Mouse (Mus musculus) thymus, adult 2 months (tissue): ENCODE measurements around the gene Ak7. TPM values are rescaled to one million over a fixed set of nuclear protein-coding genes. Genes with fewer than 3 reads are reported as not detected.

ENCODE experiments used
- DNase-seq: peaks from one replicate; pipeline ENCODE4 v3.0.0; 2021
- H3K27ac ChIP-seq: fragments of 200-500 bp; 2 replicates; pipeline ENCODE4 v1.5.1; 2012; ENCODE audit warnings: low read length, control low read depth; ENCODE audit not compliant: control insufficient read depth, insufficient read depth
- H3K27me3 ChIP-seq: fragments of 200-500 bp; 2 replicates; pipeline ENCODE4 v1.6.1; 2012; ENCODE audit warnings: mild to moderate bottlenecking, low read length, moderate library complexity, mixed read lengths; ENCODE audit not compliant: control insufficient read depth, insufficient read depth
- H3K36me3 ChIP-seq: fragments of 200-500 bp; 2 replicates; pipeline ENCODE4 v1.6.1; 2012; ENCODE audit warnings: mild to moderate bottlenecking, low read length, moderate library complexity; ENCODE audit not compliant: control insufficient read depth, insufficient read depth
- H3K4me1 ChIP-seq: fragments of 200-500 bp; replicated peaks from 2 replicates; pipeline ENCODE4 v1.6.1; 2012; ENCODE audit warnings: low read length; ENCODE audit not compliant: control insufficient read depth, insufficient read depth
- H3K4me3 ChIP-seq: fragments of 200-500 bp; 2 replicates; pipeline ENCODE4 v1.5.1; 2012; ENCODE audit warnings: mild to moderate bottlenecking, low read length, control low read depth, moderate library complexity; ENCODE audit not compliant: control insufficient read depth, insufficient read depth
- CTCF ChIP-seq: fragments of 200-500 bp; IDR thresholded peaks from 2 replicates; pipeline ENCODE4 v1.5.1; 2012; ENCODE audit warnings: mild to moderate bottlenecking, control low read depth, low read length, moderate library complexity, borderline replicate concordance; ENCODE audit not compliant: control insufficient read depth, poor library complexity, insufficient read depth; ENCODE audit errors: extremely low read depth
- POLR2A ChIP-seq: fragments of 200-500 bp; IDR thresholded peaks from 2 replicates; pipeline ENCODE4 v1.6.1; 2012; ENCODE audit warnings: mild to moderate bottlenecking, low read length, control low read depth, moderate library complexity; ENCODE audit not compliant: control insufficient read depth, poor library complexity, insufficient read depth; ENCODE audit errors: extremely low read depth
- WGBS: fragments of 180-500 bp; shearing (Covaris S2); methylation state at CpG from one replicate; pipeline ENCODE4 v1.1.7; 2018; 5-methylcytosine and 5-hydroxymethylcytosine counted together
- polyA plus RNA-seq: library from polyadenylated mRNA; depleted of rRNA; stranded (reverse); fragments of >200 nt; gene quantifications from 2 replicates; pipeline ENCODE4 v1.2.3, GENCODE M21; 2012

Ak7 gene
- polyA plus RNA-seq, 1 experiment = 0.20 TPM

DNA sequence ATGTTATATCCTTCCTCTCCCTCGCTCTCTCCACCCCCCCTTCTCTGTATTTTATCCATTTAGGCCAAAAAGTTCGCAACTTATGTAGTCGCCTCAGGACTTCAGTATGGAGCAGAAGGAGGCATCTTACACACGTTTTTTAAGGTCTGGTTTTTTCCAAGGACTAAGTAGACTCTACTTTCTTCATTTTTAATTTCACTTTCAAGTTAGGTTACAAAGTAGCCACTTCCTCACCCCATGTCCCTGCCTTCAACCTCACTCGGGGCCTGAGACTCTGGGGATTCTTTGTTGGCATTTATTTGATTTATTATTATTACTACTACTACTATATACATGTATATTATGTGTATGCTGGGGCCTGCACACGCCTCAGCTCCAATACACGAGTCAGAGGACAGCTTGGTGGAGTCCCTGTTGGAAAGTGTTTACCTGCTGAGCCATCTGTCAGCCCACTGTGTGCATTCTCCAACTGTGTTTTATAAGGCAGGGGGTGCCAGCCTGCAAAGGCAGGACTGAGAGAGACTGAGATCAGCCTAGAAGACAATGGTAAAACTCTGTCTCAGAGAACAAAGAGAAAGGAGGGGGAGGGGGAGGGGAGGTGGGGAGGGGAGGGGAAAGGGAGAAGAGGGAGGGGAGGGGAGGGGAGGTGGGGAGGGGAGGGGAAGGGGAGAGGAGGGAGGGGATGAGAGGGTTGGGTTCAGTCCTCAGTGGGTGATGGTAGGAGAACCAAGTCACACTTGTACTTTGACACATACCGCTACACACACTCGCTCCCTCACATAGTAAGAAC, 27.8 kb downstream of the Ak7 start:
- Histone ChIP-seq H3K4me1 (no peaks in the 10 kb centered on the region; the same call in 1 of the 2 replicates), H3K4me3 (no peak overlapping the region), H3K27me3 (no peaks in the 10 kb centered on the region), H3K27ac (no peak overlapping the region), H3K36me3 (no peaks in the 10 kb centered on the region)
- WGBS = 50% methylated on average over 9 of the region's 9 CpGs
- TF ChIP-seq POLR2A (no peak), CTCF (no peak)
- DNase-seq = no peak

DNA sequence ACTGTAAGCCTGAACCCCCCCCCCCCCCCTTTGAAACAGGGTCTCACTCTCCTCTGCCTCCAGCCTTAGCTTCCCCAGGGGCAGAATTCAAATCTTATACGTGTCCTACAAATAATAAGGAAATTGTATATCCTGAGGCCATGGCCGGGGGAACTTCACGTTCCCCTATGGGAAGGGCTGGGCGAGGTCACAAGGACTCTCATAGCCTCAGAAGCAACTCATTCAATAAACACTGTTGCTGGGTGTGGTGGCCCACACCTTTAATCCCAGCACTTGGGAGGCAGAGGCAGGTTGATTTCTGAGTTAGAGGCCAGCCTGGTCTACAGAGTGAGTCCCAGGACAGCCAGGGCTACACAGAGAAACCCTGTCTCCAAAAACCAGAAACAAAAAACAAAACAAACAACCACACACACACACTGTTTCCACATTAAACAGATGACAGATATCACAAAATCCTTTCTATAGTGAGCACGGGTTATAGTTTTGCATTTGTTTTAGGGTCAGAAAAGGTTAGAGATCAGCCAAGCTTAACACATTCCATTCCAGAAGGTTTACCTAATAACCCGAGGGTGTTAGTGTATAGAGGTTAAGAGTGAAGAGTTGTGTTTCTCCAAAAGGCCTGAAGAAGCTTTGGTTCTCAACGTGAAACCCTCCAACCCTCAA, 29.6 kb downstream of the Ak7 start:
- H3K27ac ChIP-seq = no peak overlapping the region
- WGBS = 83% methylated on average over 7 of the region's 7 CpGs
- H3K27me3 ChIP-seq = no peaks in the 10 kb centered on the region
- no peak for TF ChIP-seq CTCF
- TF ChIP-seq POLR2A = no peak
- H3K36me3 ChIP-seq = no peaks in the 10 kb centered on the region
- no peak overlapping the region for H3K4me3 ChIP-seq
- no peak for DNase-seq
- no peaks in the 10 kb centered on the region; the same call in 1 of the 2 replicates for H3K4me1 ChIP-seq

DNA sequence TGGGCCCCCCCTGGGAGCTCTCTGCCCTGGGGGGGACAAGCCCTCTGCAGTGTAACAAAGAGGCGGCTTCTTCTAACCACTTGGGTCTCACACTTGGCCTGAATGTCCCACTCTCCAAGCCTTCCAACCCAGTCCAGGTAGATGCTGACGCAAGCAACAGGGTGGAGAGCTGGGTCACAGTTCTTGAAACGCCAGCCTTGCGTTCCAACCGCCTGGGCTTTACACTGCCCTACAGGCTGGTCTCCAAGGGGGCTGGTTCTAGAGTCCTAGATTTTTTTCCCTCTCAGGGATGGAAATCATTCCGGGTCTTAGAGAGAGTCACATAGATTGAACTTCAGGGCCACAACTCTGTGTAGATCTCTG, 30.1 kb downstream of the Ak7 start:
- no peaks in the 10 kb centered on the region for H3K36me3 ChIP-seq
- H3K27me3 ChIP-seq = no peaks in the 10 kb centered on the region
- WGBS = 96% methylated on average over 6 of the region's 6 CpGs
- H3K4me1 ChIP-seq = no peaks in the 10 kb centered on the region; the same call in 1 of the 2 replicates
- H3K4me3 ChIP-seq = no peak overlapping the region
- no peak for TF ChIP-seq CTCF
- TF ChIP-seq POLR2A = no peak
- no peak overlapping the region for H3K27ac ChIP-seq
- no peak for DNase-seq

DNA sequence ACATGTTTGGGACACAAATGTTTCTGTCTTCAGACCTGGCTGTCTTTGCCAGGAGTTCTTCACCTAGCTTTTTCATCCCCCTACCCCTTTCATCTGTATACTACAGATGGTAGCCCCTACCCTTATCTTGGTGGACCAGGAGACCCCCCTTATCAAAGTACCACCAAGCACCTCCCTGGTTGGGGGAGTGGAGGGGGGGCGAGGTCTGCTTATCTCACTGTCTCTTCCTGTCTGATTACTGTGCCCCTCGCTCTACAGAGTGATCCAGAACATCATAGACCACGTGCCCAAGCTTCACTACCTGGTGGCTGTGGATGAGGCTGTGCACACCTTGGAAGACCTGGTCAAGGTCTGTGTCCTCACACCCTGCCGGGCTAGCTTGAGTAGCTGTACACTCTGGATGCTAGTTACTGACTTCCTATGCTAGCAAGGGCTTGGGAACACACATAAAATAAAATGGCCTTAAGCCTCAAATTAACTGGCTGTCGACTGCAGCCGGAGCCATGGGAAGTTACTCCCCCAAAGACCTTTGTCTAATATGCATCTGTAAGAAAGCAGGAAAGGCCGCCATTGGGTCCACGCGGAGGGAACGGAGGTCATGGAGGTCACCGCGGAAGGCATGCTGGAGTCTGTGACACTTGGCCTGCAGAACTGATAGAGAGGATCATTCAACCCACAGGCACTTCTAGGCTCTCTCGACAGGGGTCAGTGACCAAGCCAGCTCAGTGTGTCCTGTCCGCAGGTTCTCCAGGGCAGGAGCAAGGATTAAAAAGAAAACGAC, 32.7 kb downstream of the Ak7 start:
- DNase-seq = no peak
- TF ChIP-seq CTCF (no peak), POLR2A (no peak)
- H3K36me3 ChIP-seq = no peaks in the 10 kb centered on the region
- H3K4me1 ChIP-seq = no peaks in the 10 kb centered on the region; the same call in 1 of the 2 replicates
- 91% methylated on average over 15 of the region's 15 CpGs for WGBS
- no peaks in the 10 kb centered on the region for H3K27me3 ChIP-seq
- H3K27ac ChIP-seq = no peak overlapping the region
- H3K4me3 ChIP-seq = no peak overlapping the region

DNA sequence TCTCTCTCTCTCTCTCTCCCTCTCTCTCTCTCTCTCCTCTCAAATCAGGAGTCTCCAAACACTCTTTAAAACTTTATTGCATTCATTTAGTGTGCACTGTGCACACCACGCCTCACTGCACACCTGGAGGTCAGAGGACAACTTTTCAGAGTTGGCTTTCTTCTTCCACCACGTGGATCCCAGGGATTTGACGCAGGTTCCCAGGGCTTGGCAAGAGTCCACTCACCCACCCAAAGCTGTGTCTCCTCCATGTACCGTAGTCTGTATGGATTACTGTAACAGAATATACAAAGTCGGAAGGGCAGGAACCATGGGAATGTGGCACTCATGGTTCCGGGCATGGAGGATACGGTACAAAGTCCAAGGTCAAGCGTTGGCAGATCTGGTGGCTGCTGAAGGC, 33.9 kb downstream of the Ak7 start:
- H3K27ac ChIP-seq = no peak overlapping the region
- WGBS = 95% methylated on average over 8 of the region's 8 CpGs
- H3K27me3 ChIP-seq = no peaks in the 10 kb centered on the region
- H3K4me1 ChIP-seq = no peaks in the 10 kb centered on the region
- no peak for DNase-seq
- TF ChIP-seq POLR2A (no peak), CTCF (no peak)
- H3K4me3 ChIP-seq = no peak overlapping the region
- H3K36me3 ChIP-seq = no peaks in the 10 kb centered on the region

DNA sequence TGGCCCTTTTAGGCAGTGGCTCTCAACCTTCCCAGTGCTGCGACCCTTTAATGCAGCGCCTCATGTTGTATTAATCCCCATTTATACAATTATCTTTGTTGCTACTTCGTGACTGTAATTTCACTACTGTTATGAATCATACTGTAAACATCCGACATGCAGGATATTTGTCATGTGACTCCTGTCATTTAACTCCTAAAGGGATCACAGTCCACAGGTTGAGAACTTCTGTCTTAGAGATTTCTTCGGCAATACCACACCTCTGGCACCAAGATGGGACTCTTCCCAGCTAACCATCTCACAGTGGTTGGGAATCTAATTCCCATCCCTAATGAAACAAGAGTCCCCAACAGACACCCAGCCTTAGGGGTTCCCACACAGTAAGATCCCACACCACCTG, 42.3 kb downstream of the Ak7 start:
- WGBS = 90% methylated on average over 5 of the region's 5 CpGs
- H3K4me3 ChIP-seq = no peak overlapping the region
- no peaks in the 10 kb centered on the region for H3K36me3 ChIP-seq
- TF ChIP-seq CTCF = no peak
- TF ChIP-seq POLR2A = no peak
- no peak overlapping the region for H3K27ac ChIP-seq
- no peak for DNase-seq
- no peaks in the 10 kb centered on the region for H3K4me1 ChIP-seq
- no peaks in the 10 kb centered on the region for H3K27me3 ChIP-seq
